Mouse (Mus musculus) CD8-positive naive resting alpha-beta T cell, adult 2 months (primary cell): ENCODE results near the gene Ebf4.

Experiments used
- DNase-seq, 2 experiments: peaks; one replicate each; pipeline ENCODE4 v3.0.0; 2022; ENCODE audit warnings: low read depth in 2 of 2, low spot score in 2 of 2

The Ebf4 gene

DNA sequence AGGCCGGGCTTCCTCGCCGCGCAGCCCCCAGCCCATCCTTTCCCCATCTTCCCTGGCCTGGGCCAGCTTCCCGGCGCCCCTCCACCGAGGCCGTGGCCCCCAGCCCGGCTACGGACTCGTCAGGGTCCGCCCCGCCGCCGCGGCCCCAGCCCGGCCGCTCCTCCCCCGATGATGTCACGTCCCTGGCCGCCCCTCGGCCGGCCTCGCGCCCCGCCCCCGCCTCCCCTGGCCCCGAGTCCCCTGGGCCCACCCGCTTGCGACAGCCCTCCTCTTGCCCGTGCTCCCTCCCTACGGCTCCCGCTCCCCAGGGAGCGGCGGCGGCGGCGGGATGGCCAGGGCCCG lies at the start of gene Ebf4:
Gene Ebf4, plus strand, starts transcription at position 234 of the 342 bp plus-strand sequence.
- no peak for DNase-seq

GRCm38 (mm10) chr2:130246912-130247311 lies 48.1 kb upstream of the Ebf4 start:
- DNase-seq, result peak in 1 of 2 experiments; percentile 15

GRCm38 (mm10) chr2:130248226-130248625 lies 46.7 kb upstream of the Ebf4 start:
- no peak for DNase-seq

- no peak for DNase-seq
These were observed 38.2 kb upstream of the Ebf4 start for GRCm38 (mm10) chr2:130256762-130257161.

DNA sequence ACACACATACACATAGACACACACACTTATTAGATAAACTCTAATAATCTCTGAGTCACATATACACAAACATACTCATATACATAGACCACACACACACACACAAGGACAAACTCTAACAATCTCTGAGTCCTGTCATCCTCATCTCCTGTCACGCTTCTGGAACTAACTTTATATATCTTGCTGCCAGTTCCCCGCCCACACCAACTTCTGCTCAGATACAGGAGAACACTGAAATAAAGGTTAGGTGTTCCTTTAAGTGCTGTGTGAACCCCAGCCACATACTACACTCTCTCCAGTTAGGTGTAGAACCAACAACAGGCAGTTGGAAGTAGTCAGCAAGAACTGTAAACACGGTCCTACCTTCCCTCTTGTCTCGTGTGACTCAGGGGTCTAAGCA lies 34.1 kb upstream of the Ebf4 start:
- DNase-seq, result no peak

GRCm38 (mm10) chr2:130261914-130262313 lies 33.1 kb upstream of the Ebf4 start:
- no peak for DNase-seq

DNA sequence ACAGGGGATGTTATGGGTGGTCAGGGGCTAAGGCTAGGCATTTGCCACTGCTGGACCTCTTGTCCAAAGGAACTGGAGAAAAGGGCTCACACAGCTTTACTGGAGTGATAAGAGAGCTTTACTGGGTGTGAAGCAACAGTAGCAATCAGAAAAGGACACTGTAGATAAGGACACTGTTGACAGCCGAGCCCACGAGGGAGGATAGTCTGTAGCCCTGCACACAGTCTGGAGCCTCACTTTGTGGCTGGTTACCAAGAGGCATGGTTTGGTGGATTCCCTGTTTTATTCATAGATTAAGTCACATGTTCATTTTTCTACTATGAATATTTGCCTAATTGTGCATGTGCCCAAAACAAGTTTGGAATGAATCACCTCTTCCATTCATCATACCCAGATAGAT lies 32.6 kb upstream of the Ebf4 start:
- DNase-seq, result no peak

DNA sequence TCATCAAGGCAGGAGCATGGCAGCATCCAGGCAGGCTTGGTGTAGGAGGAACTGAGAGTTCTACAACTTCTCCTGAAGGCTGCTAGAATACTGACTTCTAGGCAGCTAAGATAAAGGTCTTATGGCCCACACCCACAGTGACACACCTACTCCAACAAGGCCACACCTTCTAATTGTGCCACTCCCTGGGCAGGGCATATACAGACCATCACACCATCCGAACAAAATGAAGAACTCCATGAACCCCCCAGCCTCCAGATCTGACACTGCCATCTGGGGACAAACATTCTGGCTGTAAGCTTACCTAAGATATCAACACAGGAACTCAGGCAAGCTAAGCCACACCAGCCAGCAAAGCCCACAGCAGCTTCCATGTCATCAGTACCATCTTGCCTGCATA lies 29.4 kb upstream of the Ebf4 start:
- DNase-seq, result no peak

GRCm38 (mm10) chr2:130268074-130268473 lies 26.9 kb upstream of the Ebf4 start:
- no peak for DNase-seq

- no peak for DNase-seq
These were observed 21.2 kb upstream of the Ebf4 start for GRCm38 (mm10) chr2:130273732-130274131.

GRCm38 (mm10) chr2:130274149-130274861 lies 20.7 kb upstream of the Ebf4 start, which contains the start of gene Nop56:
TSS of gene Nop56 (plus strand) at chr2:130274430.
- peak; percentile 100 for DNase-seq

DNA sequence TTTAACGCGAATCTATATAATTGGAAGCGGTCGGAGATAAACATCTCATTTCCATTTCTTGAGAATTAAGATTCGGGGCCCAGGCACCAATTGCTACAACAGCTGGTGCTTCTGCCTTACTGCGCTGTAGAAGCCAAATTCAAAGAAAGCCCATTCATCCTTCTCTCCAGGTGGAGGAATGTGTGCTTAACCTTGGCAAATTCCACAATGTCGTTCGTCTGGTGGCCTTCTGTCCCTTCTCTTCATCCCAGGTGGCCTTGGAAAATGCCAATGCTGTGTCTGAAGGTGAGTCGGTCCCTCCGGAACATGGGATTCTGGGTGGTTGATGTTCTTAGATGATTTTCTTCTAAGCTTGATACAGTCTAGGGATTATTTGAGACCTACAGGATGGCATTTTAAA lies 20.1 kb upstream of the Ebf4 start:
- no peak for DNase-seq

DNA sequence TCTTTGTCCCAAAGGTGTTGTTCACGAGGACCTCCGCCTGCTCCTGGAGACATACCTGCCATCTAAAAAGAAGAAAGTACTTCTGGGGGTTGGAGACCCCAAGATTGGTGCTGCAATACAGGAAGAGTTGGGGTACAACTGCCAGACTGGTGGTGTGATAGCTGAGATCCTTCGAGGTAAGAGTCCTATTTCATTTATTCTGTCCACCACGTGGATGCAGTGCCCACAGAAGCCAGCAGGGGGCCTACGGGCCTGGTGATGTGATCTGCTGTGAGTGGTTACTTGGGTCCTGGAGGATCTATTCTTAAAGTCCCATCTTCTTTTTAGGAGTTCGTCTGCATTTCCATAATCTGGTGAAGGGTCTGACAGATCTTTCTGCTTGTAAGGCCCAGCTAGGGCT lies 19.3 kb upstream of the Ebf4 start:
- DNase-seq, result peak; percentile 61 to 64

GRCm38 (mm10) chr2:130279600-130280091 lies 15.3 kb upstream of the Ebf4 start:
- no peak for DNase-seq

DNA sequence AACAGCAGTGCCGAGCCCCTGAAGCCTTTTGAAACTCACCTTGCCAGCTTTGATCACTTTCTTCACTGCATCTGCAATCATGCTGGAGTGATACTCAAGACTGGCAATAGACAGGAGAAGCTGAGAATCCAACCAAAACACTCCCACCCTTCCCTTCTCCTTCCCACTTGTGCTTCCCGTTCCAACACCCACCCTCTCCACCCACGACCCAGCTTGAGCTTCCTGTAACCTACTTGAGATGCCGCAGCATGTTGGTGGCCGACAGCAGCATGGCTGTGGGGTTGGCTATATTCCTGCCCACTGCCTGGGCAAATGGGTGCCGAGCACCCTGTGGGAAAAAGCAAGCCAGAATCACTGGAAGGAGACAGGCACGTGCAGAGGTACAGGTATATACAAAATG lies 14.7 kb upstream of the Ebf4 start:
- no peak for DNase-seq

- DNase-seq, result no peak
These were observed 14.2 kb upstream of the Ebf4 start for GRCm38 (mm10) chr2:130280818-130281217.

DNA sequence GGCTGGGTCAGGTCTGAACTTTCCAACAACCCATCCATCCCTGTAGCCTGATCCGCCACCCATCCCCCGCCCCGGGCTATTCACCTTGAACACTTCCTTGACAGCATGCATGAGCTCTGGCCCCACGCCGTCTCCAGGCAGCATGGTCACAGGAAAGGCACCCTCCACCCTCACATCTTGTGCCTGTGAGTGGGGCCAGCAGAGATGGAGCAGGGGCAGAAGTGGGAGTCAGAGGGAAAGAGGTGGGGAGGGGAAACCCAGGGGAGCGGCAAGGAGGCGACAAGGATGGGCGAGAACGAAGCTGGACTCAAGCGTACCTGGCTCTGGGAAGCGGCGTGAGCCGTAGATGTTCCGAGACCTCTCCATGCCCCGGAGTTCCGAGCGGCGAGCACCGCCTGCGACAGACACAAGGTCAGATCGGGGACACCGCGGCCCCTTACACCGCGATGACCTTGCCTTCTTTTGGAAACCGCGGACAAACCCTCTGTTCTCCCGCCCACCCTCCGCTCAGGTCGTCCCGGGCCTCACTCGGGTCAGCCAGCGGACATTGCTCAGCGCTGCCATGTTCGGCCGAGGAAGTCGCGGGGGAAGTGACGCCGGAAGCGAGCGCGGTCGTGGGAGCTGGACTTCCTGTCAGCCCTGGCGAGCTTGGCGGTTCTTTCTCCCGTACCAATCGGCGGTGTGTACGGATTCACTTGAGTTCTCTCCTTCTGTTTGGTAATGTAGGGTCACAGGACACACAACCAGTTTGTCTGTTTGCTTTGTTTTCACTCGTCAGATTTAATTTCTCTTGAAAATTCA lies 10.9 kb upstream of the Ebf4 start, which contains the start of gene Idh3b:
Gene Idh3b, minus strand, starts transcription at position 694 of the 801 bp plus-strand sequence.
- DNase-seq, result peak; percentile 39 to 53

DNA sequence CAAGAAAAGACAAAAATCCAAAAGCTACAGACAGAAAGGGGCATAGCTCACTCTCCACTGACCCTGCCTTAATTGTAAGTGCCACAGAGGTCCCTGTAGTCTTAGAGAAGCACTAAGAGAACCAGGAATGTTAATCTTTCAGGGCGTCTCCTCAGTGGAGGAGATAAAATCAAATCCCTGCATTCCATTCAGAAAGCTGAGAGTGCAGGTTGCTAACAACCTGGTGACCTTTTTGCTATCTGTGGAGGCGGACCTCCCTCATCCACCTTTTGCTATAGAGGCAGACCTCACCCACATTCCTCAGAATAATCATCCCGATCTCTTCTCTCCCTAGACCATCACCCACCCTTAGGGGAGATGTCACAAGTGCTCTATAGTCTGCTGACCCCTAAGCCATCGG lies 5.9 kb upstream of the Ebf4 start:
- DNase-seq, result no peak

- peak; percentile 46 to 67 for DNase-seq
These were observed 3.5 kb upstream of the Ebf4 start for GRCm38 (mm10) chr2:130291434-130291833.

DNA sequence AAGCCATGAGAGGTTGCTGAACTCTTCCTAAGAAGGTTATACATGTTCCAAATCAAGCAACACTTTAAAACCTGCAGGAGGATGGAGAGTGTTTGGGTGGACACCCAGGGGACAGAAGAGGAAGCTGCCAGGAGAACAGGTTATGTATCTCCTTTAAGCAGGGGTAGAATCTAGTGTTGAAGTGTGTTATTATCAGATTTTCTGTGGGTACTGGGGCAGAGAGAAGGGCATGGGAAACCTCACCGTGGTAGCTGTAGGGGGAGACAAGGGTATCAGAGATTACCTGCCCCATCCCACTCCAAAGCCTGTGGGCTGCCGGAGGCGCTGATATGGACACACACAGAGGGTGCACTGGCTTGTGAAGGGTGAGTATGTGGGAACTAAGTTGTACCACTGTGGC lies 2.0 kb upstream of the Ebf4 start:
- no peak for DNase-seq

DNA sequence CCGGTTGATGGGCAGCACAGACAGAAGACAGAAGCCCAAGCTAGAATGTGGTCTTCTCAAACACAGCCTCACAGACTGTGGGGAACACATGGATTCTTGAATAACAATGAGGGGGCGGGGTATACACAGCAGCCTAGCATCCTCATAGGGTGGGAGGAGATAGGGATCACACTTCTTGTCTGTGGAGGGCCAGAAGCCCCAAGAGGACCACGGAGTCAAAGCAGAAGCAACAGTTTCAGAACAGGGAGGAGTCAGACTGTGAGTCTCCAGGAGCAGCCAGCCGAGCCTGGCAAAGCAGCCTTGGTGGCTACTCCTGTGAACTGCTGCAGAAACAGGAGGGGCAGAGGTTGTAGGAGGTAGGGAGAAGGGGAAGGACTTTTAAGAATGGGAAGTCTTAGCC lies 1.5 kb upstream of the Ebf4 start:
- DNase-seq, result no peak

- no peak for DNase-seq
These were observed 592 bp upstream of the Ebf4 start for GRCm38 (mm10) chr2:130294218-130294935.
